Mouse (Mus musculus) G1E (cell line): ENCODE results near the gene Arid5b.

Experiments used
- CTCF ChIP-seq: IDR thresholded peaks from 2 replicates; pipeline ENCODE4 v1.5.1; 2012; ENCODE audit warnings: low read depth, low read length, inconsistent platforms, mixed read lengths
- GATA1 ChIP-seq: IDR thresholded peaks from 2 replicates; pipeline ENCODE4 v1.6.1; 2012; ENCODE audit warnings: borderline replicate concordance, low read length, inconsistent platforms, mixed read lengths
- TAL1 ChIP-seq: conservative IDR thresholded peaks from 2 replicates; pipeline ENCODE4 v1.6.1; 2012; ENCODE audit warnings: low read depth, low read length, inconsistent platforms, mixed read lengths

- TF ChIP-seq CTCF (no peak), TAL1 (no peak), GATA1 (no peak)
Measured at GRCm38 (mm10) chr10:68312734-68313133, 34.2 kb upstream of the Arid5b start.
